Mouse (Mus musculus) midbrain, embryonic 14.5 days (tissue): ENCODE data around the gene Ngf. TPM values are rescaled to one million over a fixed set of nuclear protein-coding genes. Genes with fewer than 3 reads are reported as not detected.

Experiments used
- ATAC-seq: fragments of 200-750 bp; cut with Nextera tagmentation; 2 replicates; pipeline ENCODE4 v1.8.0; 2017; ENCODE audit warnings: moderate number of reproducible peaks, moderate library complexity; ENCODE audit not compliant: low FRiP score, low TSS enrichment
- DNase-seq: peaks from one replicate; pipeline ENCODE4 v3.0.0-alpha.2; 2015
- H3K27ac ChIP-seq: fragments of 300-500 bp; sonication (generic); replicated peaks from 2 replicates; pipeline ENCODE4 v1.5.1; 2014; ENCODE audit warnings: mild to moderate bottlenecking, low read depth, low read length, moderate library complexity
- H3K27me3 ChIP-seq: fragments of 300-500 bp; sonication (generic); 2 replicates; pipeline ENCODE4 v1.6.1; 2014; ENCODE audit warnings: low read length, control low read depth, mixed read lengths; ENCODE audit not compliant: control insufficient read depth, insufficient read depth
- H3K36me3 ChIP-seq: fragments of 300-500 bp; sonication (generic); 2 replicates; pipeline ENCODE4 v1.6.1; 2014; ENCODE audit warnings: low read length, control low read depth; ENCODE audit not compliant: control insufficient read depth, insufficient read depth
- H3K4me1 ChIP-seq: fragments of 300-500 bp; sonication (generic); 2 replicates; pipeline ENCODE4 v1.6.1; 2014; ENCODE audit warnings: mild to moderate bottlenecking, antibody characterized with exemption, low read length, control low read depth; ENCODE audit not compliant: control insufficient read depth, insufficient read depth
- H3K4me2 ChIP-seq: fragments of 300-500 bp; sonication (generic); 2 replicates; pipeline ENCODE4 v1.6.1; 2014; ENCODE audit warnings: mild to moderate bottlenecking, low read length, moderate library complexity
- H3K4me3 ChIP-seq: fragments of 300-500 bp; sonication (generic); replicated peaks from 2 replicates; pipeline ENCODE4 v1.5.1; 2014; ENCODE audit warnings: low read depth, low read length
- H3K9ac ChIP-seq: fragments of 300-500 bp; sonication (generic); replicated peaks from 2 replicates; pipeline ENCODE4 v1.6.1; 2014; ENCODE audit warnings: mild to moderate bottlenecking, low read length, moderate library complexity
- H3K9me3 ChIP-seq: fragments of 300-500 bp; sonication (generic); 2 replicates; pipeline ENCODE4 v1.6.1; 2016; ENCODE audit warnings: low read length, control low read depth, mixed read lengths; ENCODE audit not compliant: control insufficient read depth
- polyA plus RNA-seq: library from polyadenylated mRNA; unstranded; fragments of >200 nt; fragmentation: Nextera tagmentation; extraction: Ambion mirVana; gene quantifications from 2 replicates; pipeline ENCODE4 v1.2.1, GENCODE M21; 2014

Ngf gene
- polyA plus RNA-seq, 1 experiment from 2014 or later, result 0.64 TPM

GRCm38 (mm10) chr3:102556645-102557044, 86.9 kb downstream of the Ngf start:
- no peak for DNase-seq
- Histone ChIP-seq H3K4me2 (no peak overlapping the region), H3K4me3 (no peak overlapping the region), H3K9me3 (no peaks in the 10 kb centered on the region), H3K4me1 (no peaks in the 10 kb centered on the region), H3K9ac (no peak overlapping the region), H3K36me3 (no peaks in the 10 kb centered on the region), H3K27ac (no peak overlapping the region), H3K27me3 (no peaks in the 10 kb centered on the region)
- no peak for ATAC-seq
